Mouse (Mus musculus): ENCODE measurements at regions not wholly inside any gene's neighbourhood (a gene's known extent, or its start where the extent isn't known, plus 50 kb on each side); places are given as distances from the start of the nearest gene placed in this dataset.
A peak's percentile ranks its signal among the peaks of the same experiment; 100 is the strongest.

DNA sequence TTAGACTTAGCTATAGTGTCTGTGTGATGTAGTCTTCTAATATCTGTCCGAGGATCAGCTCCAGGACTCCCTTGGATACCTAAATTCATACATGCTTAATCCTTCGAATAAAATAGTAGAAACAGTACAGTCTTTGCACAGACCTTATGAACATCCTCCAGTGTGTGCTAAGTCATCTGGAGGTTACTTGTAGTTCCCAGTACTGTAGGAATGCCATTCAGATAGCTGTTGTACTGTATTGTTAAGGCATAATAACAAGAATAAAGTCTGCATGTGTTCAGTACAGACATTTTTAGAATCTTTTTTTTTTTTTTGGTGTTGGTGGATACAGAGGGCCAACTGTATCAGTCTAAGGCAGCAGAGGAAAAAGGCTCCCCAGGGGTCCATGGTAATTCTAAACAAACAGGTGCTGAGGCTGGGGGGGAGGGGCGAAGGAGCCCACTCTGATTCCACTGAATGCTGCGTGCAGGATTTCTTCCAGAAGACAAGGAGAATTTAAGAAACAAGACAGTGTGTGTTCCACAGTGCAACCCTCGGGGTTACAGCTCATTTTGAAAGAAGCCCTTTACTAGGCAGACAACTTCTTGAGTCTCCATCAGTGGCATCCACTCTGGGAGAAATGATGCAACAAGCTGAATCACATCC is 67.7 kb upstream of the Kiz start:
- no peaks in the 10 kb centered on the region for H3K9me3 ChIP-seq (ENCODE audit: control insufficient read depth, low read depth, low read length)
- no peak overlapping the region for H3K27ac ChIP-seq (ENCODE audit: low read length)
- no peak for ATAC-seq (ENCODE audit: insufficient number of reproducible peaks, insufficient read depth, low FRiP score, low read depth)
- H3K27me3 ChIP-seq (ENCODE audit: control insufficient read depth, insufficient read depth, low read length): no peaks in the 10 kb centered on the region
- H3K4me3 ChIP-seq (ENCODE audit: low read depth, low read length): no peak overlapping the region
- no peak overlapping the region for H3K9ac ChIP-seq (replicated peaks; ENCODE audit: low read depth, low read length)
- WGBS: 71% methylated on average over 5 of the region's 5 CpGs
- no peaks in the 10 kb centered on the region for H3K4me1 ChIP-seq (ENCODE audit: control insufficient read depth, insufficient read depth, low read length)
- no peaks in the 10 kb centered on the region for H3K36me3 ChIP-seq (ENCODE audit: control insufficient read depth, insufficient read depth, low read length)
- no peak overlapping the region for H3K4me2 ChIP-seq (replicated peaks; ENCODE audit: low read depth, low read length)

DNA sequence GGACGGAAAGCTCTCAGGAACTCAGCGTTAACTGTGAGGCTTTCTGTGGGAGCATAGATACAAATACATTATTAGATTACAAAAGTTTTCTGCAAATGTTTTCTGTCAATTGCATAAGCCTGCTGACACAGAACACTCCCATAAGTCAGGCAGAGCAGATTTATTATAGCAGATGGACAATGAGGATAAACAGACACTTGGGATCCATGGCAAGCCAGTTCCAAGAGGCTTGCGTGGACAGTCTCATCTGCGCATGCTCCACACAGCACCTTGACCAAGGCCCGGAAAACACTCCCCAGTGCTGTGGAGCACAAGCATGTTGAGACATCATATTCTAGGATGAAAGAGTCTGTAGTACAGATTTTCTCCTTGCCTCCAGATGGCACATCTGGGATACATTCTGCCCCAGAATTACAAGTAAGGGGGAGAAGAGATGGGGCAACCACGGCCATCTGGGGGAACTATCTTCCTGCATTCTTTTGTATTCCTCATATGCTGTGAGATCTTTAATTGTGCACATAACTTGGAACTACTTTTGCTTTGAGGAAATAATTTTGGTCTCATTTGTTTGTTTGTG is 62.7 kb upstream of the Kiz start:
- Histone ChIP-seq H3K4me1 (ENCODE audit: control insufficient read depth, insufficient read depth, low read length) (no peaks in the 10 kb centered on the region), H3K9me3 (ENCODE audit: control insufficient read depth, low read depth, low read length) (no peaks in the 10 kb centered on the region), H3K9ac (replicated peaks; ENCODE audit: low read depth, low read length) (no peak overlapping the region), H3K4me3 (ENCODE audit: low read depth, low read length) (no peak overlapping the region), H3K4me2 (replicated peaks; ENCODE audit: low read depth, low read length) (no peak overlapping the region), H3K27me3 (ENCODE audit: control insufficient read depth, insufficient read depth, low read length) (no peaks in the 10 kb centered on the region), H3K27ac (ENCODE audit: low read length) (no peak overlapping the region), H3K36me3 (ENCODE audit: control insufficient read depth, insufficient read depth, low read length) (no peaks in the 10 kb centered on the region)
- peak; percentile 76; the same call in 1 of the 2 replicates for ATAC-seq (ENCODE audit: insufficient number of reproducible peaks, insufficient read depth, low FRiP score, low read depth)
- 53% methylated on average over 6 of the region's 6 CpGs for WGBS

DNA sequence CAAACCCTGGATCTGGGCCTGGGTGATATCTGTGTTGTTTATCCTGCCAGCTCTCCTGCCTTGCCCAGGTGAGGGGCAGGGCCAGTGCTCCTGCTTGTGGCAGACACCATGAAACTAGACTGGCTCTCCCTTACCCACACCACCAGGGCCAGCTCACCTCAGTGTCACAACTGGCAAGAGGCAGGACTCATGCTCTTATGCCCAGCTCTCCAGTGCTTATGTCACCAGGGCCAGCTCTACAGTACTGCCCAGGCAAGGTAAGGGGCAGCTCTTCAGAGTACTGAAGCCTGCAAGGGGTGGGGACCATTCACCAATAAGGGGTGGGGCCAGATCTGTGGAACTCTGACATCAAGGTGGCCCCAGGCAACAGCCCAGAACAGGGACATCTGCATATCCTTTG is 52.7 kb upstream of the Kiz start:
- no peak overlapping the region for H3K4me2 ChIP-seq (replicated peaks; ENCODE audit: low read depth, low read length)
- no peak overlapping the region for H3K4me3 ChIP-seq (ENCODE audit: low read depth, low read length)
- no peak overlapping the region for H3K27ac ChIP-seq (ENCODE audit: low read length)
- no peaks in the 10 kb centered on the region for H3K9me3 ChIP-seq (ENCODE audit: control insufficient read depth, low read depth, low read length)
- H3K9ac ChIP-seq (replicated peaks; ENCODE audit: low read depth, low read length): no peak overlapping the region
- ATAC-seq (ENCODE audit: insufficient number of reproducible peaks, insufficient read depth, low FRiP score, low read depth): no peak
- no peaks in the 10 kb centered on the region for H3K4me1 ChIP-seq (ENCODE audit: control insufficient read depth, insufficient read depth, low read length)
- H3K27me3 ChIP-seq (ENCODE audit: control insufficient read depth, insufficient read depth, low read length): no peaks in the 10 kb centered on the region
- no peaks in the 10 kb centered on the region for H3K36me3 ChIP-seq (ENCODE audit: control insufficient read depth, insufficient read depth, low read length)
